Mouse (Mus musculus): ENCODE results near the gene Amigo3. TPM values are rescaled to one million over a fixed set of nuclear protein-coding genes. Genes with fewer than 3 reads are reported as not detected.

Amigo3 gene
- polyA plus RNA-seq, 1 experiment from 2014 or later: 4.1 TPM

GRCm38 (mm10) chr9:108056361-108057261 is 3.7 kb downstream of the Amigo3 start:
- ATAC-seq (ENCODE audit: low read depth) (no peak), DNase-seq (ENCODE audit: low spot score) (no peak)
- H3K4me3 ChIP-seq (ENCODE audit: low read depth, low read length): no peak overlapping the region
- H3K9me3 ChIP-seq (ENCODE audit: control insufficient read depth, low read length): no peaks in the 10 kb centered on the region
- H3K9ac ChIP-seq (ENCODE audit: low read depth, low read length): no peak overlapping the region
- H3K4me2 ChIP-seq (ENCODE audit: low read depth, low read length): no peak overlapping the region
- 83% methylated on average over 25 of the region's 28 CpGs for WGBS
- no peak overlapping the region for H3K27ac ChIP-seq (replicated peaks; ENCODE audit: low read depth, low read length)
- peaks cover 80% of the 10 kb centered on the region for H3K36me3 ChIP-seq (ENCODE audit: control insufficient read depth, insufficient read depth, low read length)
- no peaks in the 10 kb centered on the region for H3K4me1 ChIP-seq (ENCODE audit: control insufficient read depth, insufficient read depth, low read length)
- H3K27me3 ChIP-seq (replicated peaks; ENCODE audit: control insufficient read depth, insufficient read depth, low read length): no peaks in the 10 kb centered on the region

GRCm38 (mm10) chr9:108057262-108057562 is 4.3 kb downstream of the Amigo3 start:
- no peaks in the 10 kb centered on the region for H3K27me3 ChIP-seq (replicated peaks; ENCODE audit: control insufficient read depth, insufficient read depth, low read length)
- H3K4me3 ChIP-seq (ENCODE audit: low read depth, low read length): no peak overlapping the region
- 81% methylated on average over 5 of the region's 5 CpGs for WGBS
- H3K9me3 ChIP-seq (ENCODE audit: control insufficient read depth, low read length): no peaks in the 10 kb centered on the region
- no peak overlapping the region for H3K27ac ChIP-seq (replicated peaks; ENCODE audit: low read depth, low read length)
- peaks cover 79% of the 10 kb centered on the region for H3K36me3 ChIP-seq (ENCODE audit: control insufficient read depth, insufficient read depth, low read length)
- no peak overlapping the region for H3K4me2 ChIP-seq (ENCODE audit: low read depth, low read length)
- no peak for ATAC-seq (ENCODE audit: low read depth)
- DNase-seq (ENCODE audit: low spot score): no peak
- no peak overlapping the region for H3K9ac ChIP-seq (ENCODE audit: low read depth, low read length)
- H3K4me1 ChIP-seq (ENCODE audit: control insufficient read depth, insufficient read depth, low read length): no peaks in the 10 kb centered on the region

- Histone ChIP-seq H3K4me1 (ENCODE audit: control insufficient read depth, insufficient read depth, low read length) (no peaks in the 10 kb centered on the region), H3K27me3 (replicated peaks; ENCODE audit: control insufficient read depth, insufficient read depth, low read length) (no peaks in the 10 kb centered on the region), H3K9me3 (ENCODE audit: control insufficient read depth, low read length) (no peaks in the 10 kb centered on the region), H3K27ac (replicated peaks; ENCODE audit: low read depth, low read length) (no peak overlapping the region), H3K36me3 (ENCODE audit: control insufficient read depth, insufficient read depth, low read length) (peaks cover 88% of the 10 kb centered on the region), H3K4me3 (ENCODE audit: low read depth, low read length) (no peak overlapping the region), H3K9ac (ENCODE audit: low read depth, low read length) (no peak overlapping the region), H3K4me2 (ENCODE audit: low read depth, low read length) (no peak overlapping the region)
- no peak for DNase-seq (ENCODE audit: low spot score)
- no peak for ATAC-seq (ENCODE audit: low read depth)
- 88% methylated on average over 9 of the region's 9 CpGs for WGBS
Measured at GRCm38 (mm10) chr9:108058291-108058690, 5.3 kb downstream of the Amigo3 start.

- H3K9me3 ChIP-seq (ENCODE audit: control insufficient read depth, low read length): no peaks in the 10 kb centered on the region
- no peak overlapping the region for H3K9ac ChIP-seq (ENCODE audit: low read depth, low read length)
- no peak overlapping the region for H3K4me3 ChIP-seq (ENCODE audit: low read depth, low read length)
- ATAC-seq (ENCODE audit: low read depth) (no peak), DNase-seq (ENCODE audit: low spot score) (no peak)
- H3K27ac ChIP-seq (replicated peaks; ENCODE audit: low read depth, low read length): no peak overlapping the region
- no peaks in the 10 kb centered on the region for H3K4me1 ChIP-seq (ENCODE audit: control insufficient read depth, insufficient read depth, low read length)
- WGBS: 85% methylated on average over 3 of the region's 3 CpGs
- no peak overlapping the region for H3K4me2 ChIP-seq (ENCODE audit: low read depth, low read length)
- H3K36me3 ChIP-seq (ENCODE audit: control insufficient read depth, insufficient read depth, low read length): peaks cover 72% of the 10 kb centered on the region
- H3K27me3 ChIP-seq (replicated peaks; ENCODE audit: control insufficient read depth, insufficient read depth, low read length): no peaks in the 10 kb centered on the region
Measured at GRCm38 (mm10) chr9:108062142-108062541, 9.2 kb downstream of the Amigo3 start.

- 81% methylated on average over 12 of the region's 12 CpGs for WGBS
- no peak overlapping the region for H3K4me2 ChIP-seq (ENCODE audit: low read depth, low read length)
- ATAC-seq (ENCODE audit: low read depth) (no peak), DNase-seq (ENCODE audit: low spot score) (no peak)
- H3K4me1 ChIP-seq (ENCODE audit: control insufficient read depth, insufficient read depth, low read length): no peaks in the 10 kb centered on the region
- H3K9me3 ChIP-seq (ENCODE audit: control insufficient read depth, low read length): no peaks in the 10 kb centered on the region
- H3K27ac ChIP-seq (replicated peaks; ENCODE audit: low read depth, low read length): no peak overlapping the region
- H3K9ac ChIP-seq (ENCODE audit: low read depth, low read length): no peak overlapping the region
- H3K27me3 ChIP-seq (replicated peaks; ENCODE audit: control insufficient read depth, insufficient read depth, low read length): no peaks in the 10 kb centered on the region
- peaks cover 62% of the 10 kb centered on the region for H3K36me3 ChIP-seq (ENCODE audit: control insufficient read depth, insufficient read depth, low read length)
- H3K4me3 ChIP-seq (ENCODE audit: low read depth, low read length): no peak overlapping the region
Measured at GRCm38 (mm10) chr9:108063361-108063760, 10.4 kb downstream of the Amigo3 start.

GRCm38 (mm10) chr9:108065491-108066011 is 12.6 kb downstream of the Amigo3 start:
- no peak overlapping the region for H3K27ac ChIP-seq (replicated peaks; ENCODE audit: low read depth, low read length)
- H3K9me3 ChIP-seq (ENCODE audit: control insufficient read depth, low read length): no peaks in the 10 kb centered on the region
- peaks cover 49% of the 10 kb centered on the region for H3K36me3 ChIP-seq (ENCODE audit: control insufficient read depth, insufficient read depth, low read length)
- WGBS: 42% methylated on average over 5 of the region's 5 CpGs
- H3K27me3 ChIP-seq (replicated peaks; ENCODE audit: control insufficient read depth, insufficient read depth, low read length): no peaks in the 10 kb centered on the region
- no peaks in the 10 kb centered on the region for H3K4me1 ChIP-seq (ENCODE audit: control insufficient read depth, insufficient read depth, low read length)
- DNase-seq (ENCODE audit: low spot score) (peak; percentile 67), ATAC-seq (ENCODE audit: low read depth) (peak; percentile 53; the same call in 1 of the 2 replicates)
- H3K4me2 ChIP-seq (ENCODE audit: low read depth, low read length): no peak overlapping the region
- H3K9ac ChIP-seq (ENCODE audit: low read depth, low read length): no peak overlapping the region
- H3K4me3 ChIP-seq (ENCODE audit: low read depth, low read length): no peak overlapping the region

GRCm38 (mm10) chr9:108067199-108067598 is 14.2 kb downstream of the Amigo3 start:
- H3K27ac ChIP-seq (replicated peaks; ENCODE audit: low read depth, low read length): no peak overlapping the region
- H3K9ac ChIP-seq (ENCODE audit: low read depth, low read length): no peak overlapping the region
- H3K4me2 ChIP-seq (ENCODE audit: low read depth, low read length): no peak overlapping the region
- H3K4me1 ChIP-seq (ENCODE audit: control insufficient read depth, insufficient read depth, low read length): no peaks in the 10 kb centered on the region
- no peaks in the 10 kb centered on the region for H3K27me3 ChIP-seq (replicated peaks; ENCODE audit: control insufficient read depth, insufficient read depth, low read length)
- WGBS: 84% methylated on average over 7 of the region's 7 CpGs
- H3K36me3 ChIP-seq (ENCODE audit: control insufficient read depth, insufficient read depth, low read length): peaks cover 47% of the 10 kb centered on the region
- ATAC-seq (ENCODE audit: low read depth): no peak
- no peak for DNase-seq (ENCODE audit: low spot score)
- no peaks in the 10 kb centered on the region for H3K9me3 ChIP-seq (ENCODE audit: control insufficient read depth, low read length)
- no peak overlapping the region for H3K4me3 ChIP-seq (ENCODE audit: low read depth, low read length)

GRCm38 (mm10) chr9:108067900-108068299 is 14.9 kb downstream of the Amigo3 start:
- peak; percentile 82 for DNase-seq (ENCODE audit: low spot score)
- H3K27me3 ChIP-seq (replicated peaks; ENCODE audit: control insufficient read depth, insufficient read depth, low read length): no peaks in the 10 kb centered on the region
- H3K4me1 ChIP-seq (ENCODE audit: control insufficient read depth, insufficient read depth, low read length): no peaks in the 10 kb centered on the region
- no peak overlapping the region for H3K27ac ChIP-seq (replicated peaks; ENCODE audit: low read depth, low read length)
- ATAC-seq (ENCODE audit: low read depth): peak; percentile 24; the same call in 1 of the 2 replicates
- H3K36me3 ChIP-seq (ENCODE audit: control insufficient read depth, insufficient read depth, low read length): peaks cover 40% of the 10 kb centered on the region
- H3K4me2 ChIP-seq (ENCODE audit: low read depth, low read length): no peak overlapping the region
- no peak overlapping the region for H3K4me3 ChIP-seq (ENCODE audit: low read depth, low read length)
- no peak overlapping the region for H3K9ac ChIP-seq (ENCODE audit: low read depth, low read length)
- WGBS: 17% methylated on average over 8 of the region's 8 CpGs
- no peaks in the 10 kb centered on the region for H3K9me3 ChIP-seq (ENCODE audit: control insufficient read depth, low read length)

- Histone ChIP-seq H3K4me1 (ENCODE audit: control insufficient read depth, insufficient read depth, low read length) (no peaks in the 10 kb centered on the region), H3K9ac (ENCODE audit: low read depth, low read length) (no peak overlapping the region), H3K27ac (replicated peaks; ENCODE audit: low read depth, low read length) (no peak overlapping the region), H3K9me3 (ENCODE audit: control insufficient read depth, low read length) (no peaks in the 10 kb centered on the region), H3K4me3 (ENCODE audit: low read depth, low read length) (no peak overlapping the region), H3K36me3 (ENCODE audit: control insufficient read depth, insufficient read depth, low read length) (peaks cover 36% of the 10 kb centered on the region), H3K4me2 (ENCODE audit: low read depth, low read length) (no peak overlapping the region), H3K27me3 (replicated peaks; ENCODE audit: control insufficient read depth, insufficient read depth, low read length) (no peaks in the 10 kb centered on the region)
- 89% methylated on average over 9 of the region's 9 CpGs for WGBS
- DNase-seq (ENCODE audit: low spot score) (no peak), ATAC-seq (ENCODE audit: low read depth) (no peak)
Measured at GRCm38 (mm10) chr9:108069007-108069406, 16.0 kb downstream of the Amigo3 start.
